Mouse (Mus musculus): ENCODE measurements around the gene Cdk6.
"Not testable (repeated sequence)": the region's sequence is repeated elsewhere in the genome, so short reads cannot be mapped to it uniquely, and the experiment has no call there.

- TF ChIP-seq SIN3A (IDR thresholded peaks at IDR 0.05; ENCODE audit: low read length); JUND (conservative IDR thresholded peaks at IDR 0.05; ENCODE audit: low read depth, low read length); CTCF (conservative IDR thresholded peaks at IDR 0.05 in 1 of 2, IDR thresholded peaks at IDR 0.05 in 1 of 2; ENCODE audit: low read depth in 2 of 2, low read length in 2 of 2); POLR2A (IDR thresholded peaks at IDR 0.05; ENCODE audit: low read depth, low read length); MYC (IDR thresholded peaks at IDR 0.05; ENCODE audit: low read depth, low read length): not testable (repeated sequence)
Measured at GRCm38 (mm10) chr5:3532048-3532447, 190.8 kb downstream of the Cdk6 start.

Measured in CH12.LX (cell line).